ENCODE assay signal across 8 mouse cellular contexts in genomic region chr9:72639843-72640621, GRCm38 (mm10). TPM values are rescaled to one million over a fixed set of nuclear protein-coding genes. Genes with fewer than 3 reads are reported as not detected.
DNase-seq lines count a peak whose midpoint lies in the region; ATAC-seq lines count a peak whose summit lies in the region.

No protein-coding gene starts in this region.

- H3K27me3 ChIP-seq in intestine, embryonic 15.5 days (replicated peaks), result no peaks in the 10 kb centered on the region
- no peaks in the 10 kb centered on the region for H3K27me3 ChIP-seq in limb, embryonic 11.5 days (ENCODE audit: control insufficient read depth, insufficient read depth, low read length)
- no peaks in the 10 kb centered on the region for H3K27me3 ChIP-seq in midbrain, embryonic 12.5 days

- peak overlapping the region; percentile 76 for H3K4me2 ChIP-seq in intestine, embryonic 15.5 days (replicated peaks)
- H3K4me2 ChIP-seq in limb, embryonic 11.5 days (ENCODE audit: low read depth, severe bottlenecking), result peak overlapping the region; percentile 55
- peak overlapping the region; percentile 60 for H3K4me2 ChIP-seq in midbrain, embryonic 12.5 days (replicated peaks)

- DNase-seq in adrenal gland, adult 8-10 months, result peak; percentile 89
- peak; percentile 86 for DNase-seq in embryo, embryonic 11.5 days (ENCODE audit: low read depth, low spot score)
- peak; percentile 92 for DNase-seq in gastrocnemius, postnatal 25 days
- DNase-seq in limb, embryonic 11.5 days (ENCODE audit: low spot score), result peak; percentile 91
- DNase-seq in spleen, adult 12 weeks (ENCODE audit: low spot score), result peak; percentile 33
- DNase-seq in T-cell, adult 2 months (ENCODE audit: low spot score), result no peak

- peak overlapping the region; percentile 99 for H3K27ac ChIP-seq in intestine, embryonic 15.5 days
- peak overlapping the region; percentile 100 for H3K27ac ChIP-seq in limb, embryonic 11.5 days (replicated peaks; ENCODE audit: low read depth, low read length)
- peak overlapping the region; percentile 99 for H3K27ac ChIP-seq in midbrain, embryonic 12.5 days (replicated peaks)

- under 1% methylated on average over 27 of the region's 27 CpGs for WGBS in intestine, embryonic 15.5 days
- under 1% methylated on average over 27 of the region's 27 CpGs for WGBS in limb, embryonic 11.5 days
- 1% methylated on average over 27 of the region's 27 CpGs for WGBS in midbrain, embryonic 12.5 days

- no peaks in the 10 kb centered on the region for H3K9me3 ChIP-seq in intestine, embryonic 15.5 days
- H3K9me3 ChIP-seq in limb, embryonic 11.5 days (ENCODE audit: control insufficient read depth, low read length), result no peaks in the 10 kb centered on the region
- no peaks in the 10 kb centered on the region for H3K9me3 ChIP-seq in midbrain, embryonic 12.5 days

- H3K4me1 ChIP-seq in intestine, embryonic 15.5 days (replicated peaks), result peaks cover 32% of the 10 kb centered on the region
- H3K4me1 ChIP-seq in limb, embryonic 11.5 days (ENCODE audit: control insufficient read depth, insufficient read depth, low read length), result peaks cover 17% of the 10 kb centered on the region
- peaks cover 38% of the 10 kb centered on the region for H3K4me1 ChIP-seq in midbrain, embryonic 12.5 days

- H3K9ac ChIP-seq in intestine, embryonic 15.5 days, result peak overlapping the region; percentile 49
- H3K9ac ChIP-seq in limb, embryonic 11.5 days (ENCODE audit: low read length), result peak overlapping the region; percentile 78
- H3K9ac ChIP-seq in midbrain, embryonic 12.5 days (replicated peaks), result peak overlapping the region; percentile 59

- ATAC-seq in intestine, embryonic 15.5 days, result peak; percentile 96
- peak; percentile 97 for ATAC-seq in limb, embryonic 11.5 days (ENCODE audit: insufficient number of reproducible peaks, low FRiP score, low TSS enrichment, low read depth)
- ATAC-seq in midbrain, embryonic 12.5 days (ENCODE audit: low FRiP score, low read depth), result peak; percentile 97

- no peaks in the 10 kb centered on the region for H3K36me3 ChIP-seq in intestine, embryonic 15.5 days
- H3K36me3 ChIP-seq in limb, embryonic 11.5 days (ENCODE audit: control insufficient read depth, insufficient read depth, low read length), result no peaks in the 10 kb centered on the region
- no peaks in the 10 kb centered on the region for H3K36me3 ChIP-seq in midbrain, embryonic 12.5 days

- H3K4me3 ChIP-seq in intestine, embryonic 15.5 days (replicated peaks), result peak overlapping the region; percentile 32
- peak overlapping the region; percentile 26 for H3K4me3 ChIP-seq in limb, embryonic 11.5 days (ENCODE audit: low read depth, low read length)
- peak overlapping the region; percentile 38 for H3K4me3 ChIP-seq in midbrain, embryonic 12.5 days

RNA-seq across cellular contexts. Expression of gene Nedd4, which starts 22.1 kb away (rescaled TPM):
- total RNA-seq in adrenal gland, adult 8-10 months (2022), result 100 to 1,000 TPM; 380 to 518 (median 475) TPM
- total RNA-seq in gastrocnemius, postnatal 25 days (2021), result 100 to 1,000 TPM; 238 to 268 TPM
- polyA plus RNA-seq in intestine, embryonic 15.5 days (2015; fragmentation: Nextera tagmentation; extraction: Ambion mirVana), result 462 and 512 TPM in 2 replicates
- 815 and 849 TPM in 2 replicates for polyA plus RNA-seq in limb, embryonic 11.5 days (2014; fragmentation: Nextera tagmentation; extraction: Ambion mirVana)
- 737 and 770 TPM in 2 replicates for polyA plus RNA-seq in midbrain, embryonic 12.5 days (2016; fragmentation: Nextera tagmentation; extraction: Ambion mirVana)
